In genomic region chr15:79770629-79771240, GRCm38 (mm10) we compare ENCODE assay signal across 17 mouse cellular contexts. TPM values are rescaled to one million over a fixed set of nuclear protein-coding genes. Genes with fewer than 3 reads are reported as not detected.
DNase-seq lines count a peak whose midpoint lies in the region; ATAC-seq and TF ChIP-seq lines count a peak whose summit lies in the region.
"Had no signal": no experiment of that assay in that cellular context is flagged by ENCODE, and none has a peak within 500 bp of the region (broad histone marks: within the 10 kb centered on the region; RNA-seq: fewer than 3 reads in every experiment).

No protein-coding gene starts in this region.

- no peaks in the 10 kb centered on the region for H3K27me3 ChIP-seq in midbrain, embryonic 11.5 days (ENCODE audit: control insufficient read depth, insufficient read depth, low read length)
- H3K27me3 ChIP-seq in midbrain, postnatal 0 days (ENCODE audit: insufficient read depth, low read length): no peaks in the 10 kb centered on the region
- H3K27me3 ChIP-seq in neural tube, embryonic 14.5 days (ENCODE audit: control insufficient read depth, insufficient read depth, low read length): no peaks in the 10 kb centered on the region
- H3K27me3 ChIP-seq: intestine, embryonic 15.5 days had no signal

- 84% methylated on average over 21 of the region's 21 CpGs for WGBS in midbrain, embryonic 11.5 days
- WGBS in midbrain, postnatal 0 days: 59% methylated on average over 21 of the region's 21 CpGs
- 39% methylated on average over 21 of the region's 21 CpGs for WGBS in neural tube, embryonic 14.5 days

- H3K4me2 ChIP-seq in midbrain, embryonic 11.5 days: no peak overlapping the region
- no peak overlapping the region for H3K4me2 ChIP-seq in midbrain, postnatal 0 days (ENCODE audit: low read depth, low read length, poor library complexity, severe bottlenecking)
- H3K4me2 ChIP-seq in neural tube, embryonic 14.5 days (ENCODE audit: low read depth, low read length): peak overlapping the region; percentile 16; the same call in 1 of the 2 replicates
- H3K4me2 ChIP-seq: intestine, embryonic 15.5 days; liver, embryonic 13.5 days had no signal

- DNase-seq in frontal cortex, postnatal 25 days (ENCODE audit: low spot score in 2 of 2): no peak
- peak; percentile 44 for DNase-seq in midbrain, embryonic 11.5 days (ENCODE audit: low spot score, missing footprints)
- DNase-seq in midbrain, postnatal 0 days (ENCODE audit: low spot score): no peak
- peak; percentile 85 for DNase-seq in MN1 (ENCODE audit: low spot score)
- DNase-seq in adrenal gland, adult 8-10 months: no peak
- no peak for DNase-seq in ovary, postnatal 10 days (ENCODE audit: low spot score)
- DNase-seq: adrenal gland, postnatal 36 days; cerebellum, adult 2 months; heart, postnatal 36 days; kidney, postnatal 36 days; liver, embryonic 13.5 days; lung, postnatal 10 days; spleen, adult 18-20 months had no signal

- ATAC-seq in frontal cortex, adult (ENCODE audit: low TSS enrichment): peak; percentile 16; the same call in 1 of the 2 replicates
- ATAC-seq in midbrain, embryonic 11.5 days (ENCODE audit: low FRiP score): no peak
- ATAC-seq in midbrain, postnatal 0 days (ENCODE audit: low FRiP score): no peak
- no peak for ATAC-seq in neural tube, embryonic 14.5 days (ENCODE audit: low read depth)
- ATAC-seq: intestine, embryonic 15.5 days had no signal

- no peak overlapping the region for H3K27ac ChIP-seq in midbrain, embryonic 11.5 days (ENCODE audit: low read depth, low read length)
- no peak overlapping the region for H3K27ac ChIP-seq in midbrain, postnatal 0 days (ENCODE audit: low read depth, low read length)
- no peak overlapping the region for H3K27ac ChIP-seq in neural tube, embryonic 14.5 days (ENCODE audit: low read depth, low read length)
- H3K27ac ChIP-seq: intestine, embryonic 15.5 days; liver, embryonic 13.5 days; stomach, postnatal 0 days had no signal

- no peaks in the 10 kb centered on the region for H3K36me3 ChIP-seq in midbrain, embryonic 11.5 days (ENCODE audit: control insufficient read depth, insufficient read depth, low read length)
- no peaks in the 10 kb centered on the region for H3K36me3 ChIP-seq in midbrain, postnatal 0 days (ENCODE audit: insufficient read depth, low read length)
- no peaks in the 10 kb centered on the region for H3K36me3 ChIP-seq in neural tube, embryonic 14.5 days (ENCODE audit: control insufficient read depth, insufficient read depth, low read length)
- H3K36me3 ChIP-seq: intestine, embryonic 15.5 days; liver, embryonic 13.5 days had no signal

- no peak for TF ChIP-seq CTCF in midbrain, postnatal 0 days (IDR thresholded peaks at IDR 0.05)

- H3K4me3 ChIP-seq in midbrain, embryonic 11.5 days (ENCODE audit: low read depth, low read length): no peak overlapping the region
- no peak overlapping the region for H3K4me3 ChIP-seq in midbrain, postnatal 0 days (ENCODE audit: low read depth, low read length)
- no peak overlapping the region for H3K4me3 ChIP-seq in neural tube, embryonic 14.5 days (ENCODE audit: low read depth, low read length)
- H3K4me3 ChIP-seq: intestine, embryonic 15.5 days; liver, embryonic 13.5 days had no signal

- peaks cover 16% of the 10 kb centered on the region; the same call in 1 of the 2 replicates for H3K4me1 ChIP-seq in midbrain, embryonic 11.5 days (ENCODE audit: control insufficient read depth, insufficient read depth, low read length)
- H3K4me1 ChIP-seq in midbrain, postnatal 0 days (ENCODE audit: insufficient read depth, low read length): peaks cover 12% of the 10 kb centered on the region
- H3K4me1 ChIP-seq in neural tube, embryonic 14.5 days (ENCODE audit: control insufficient read depth, insufficient read depth, low read length): peaks cover 17% of the 10 kb centered on the region

- no peaks in the 10 kb centered on the region for H3K9me3 ChIP-seq in midbrain, embryonic 11.5 days (ENCODE audit: control insufficient read depth, low read length)
- H3K9me3 ChIP-seq in midbrain, postnatal 0 days (ENCODE audit: low read length): no peaks in the 10 kb centered on the region
- no peaks in the 10 kb centered on the region for H3K9me3 ChIP-seq in neural tube, embryonic 14.5 days (ENCODE audit: control insufficient read depth, low read length)
- H3K9me3 ChIP-seq: intestine, embryonic 15.5 days; liver, embryonic 13.5 days had no signal

- H3K9ac ChIP-seq in midbrain, embryonic 11.5 days (ENCODE audit: low read length): no peak overlapping the region
- no peak overlapping the region for H3K9ac ChIP-seq in midbrain, postnatal 0 days (replicated peaks; ENCODE audit: low read length, poor library complexity, severe bottlenecking)
- no peak overlapping the region for H3K9ac ChIP-seq in neural tube, embryonic 14.5 days (replicated peaks; ENCODE audit: low read depth, low read length)
- H3K9ac ChIP-seq: intestine, embryonic 15.5 days; liver, embryonic 13.5 days had no signal

RNA-seq across cellular contexts. Expression of gene Dnal4, which starts 6.9 kb away (rescaled TPM):
- polyA plus RNA-seq in midbrain, embryonic 11.5 days (2014; fragmentation: Nextera tagmentation; extraction: Ambion mirVana): 62.9 and 72.1 TPM in 2 replicates
- total RNA-seq in midbrain, postnatal 0 days (2014; rRNA removed): 40.8 and 44.0 TPM in 2 replicates
- 55.9 and 59.7 TPM in 2 replicates for polyA plus RNA-seq in midbrain, postnatal 0 days (2015; fragmentation: Nextera tagmentation; extraction: Ambion mirVana)
- polyA plus RNA-seq in neural tube, embryonic 14.5 days (2014; fragmentation: Nextera tagmentation; extraction: Ambion mirVana): 62.2 and 62.8 TPM in 2 replicates
- total RNA-seq in adrenal gland, adult 8-10 months (2022): 10 to 100 TPM; 22.0 to 27.1 (median 23.5) TPM

RNA-seq across cellular contexts. Expression of gene Sun2, which starts 28.4 kb away (rescaled TPM):
- 3.0 and 4.2 TPM in 2 replicates for polyA plus RNA-seq in midbrain, embryonic 11.5 days (2014; fragmentation: Nextera tagmentation; extraction: Ambion mirVana)
- 32.3 and 33.7 TPM in 2 replicates for total RNA-seq in midbrain, postnatal 0 days (2014; rRNA removed)
- polyA plus RNA-seq in midbrain, postnatal 0 days (2015; fragmentation: Nextera tagmentation; extraction: Ambion mirVana): 2.8 and 3.1 TPM in 2 replicates
- polyA plus RNA-seq in neural tube, embryonic 14.5 days (2014; fragmentation: Nextera tagmentation; extraction: Ambion mirVana): 7.4 and 8.5 TPM in 2 replicates
- 10 to 100 TPM; 48.3 to 71.4 (median 53.9) TPM for total RNA-seq in adrenal gland, adult 8-10 months (2022)

RNA-seq across cellular contexts. Expression of gene Nptxr, which starts 33.8 kb away (rescaled TPM):
- polyA plus RNA-seq in midbrain, embryonic 11.5 days (2014; fragmentation: Nextera tagmentation; extraction: Ambion mirVana): 1.3 and 2.1 TPM in 2 replicates
- total RNA-seq in midbrain, postnatal 0 days (2014; rRNA removed): 254 and 288 TPM in 2 replicates
- polyA plus RNA-seq in midbrain, postnatal 0 days (2015; fragmentation: Nextera tagmentation; extraction: Ambion mirVana): 84.2 and 97.8 TPM in 2 replicates
- polyA plus RNA-seq in neural tube, embryonic 14.5 days (2014; fragmentation: Nextera tagmentation; extraction: Ambion mirVana): 15.5 and 23.4 TPM in 2 replicates
- 10 to 100 TPM in 2 of 4 experiments, 1 to 10 TPM in 2; 6.4 to 11.9 (median 9.4) TPM for total RNA-seq in adrenal gland, adult 8-10 months (2022)

Comparison
In these comparisons a context has a peak if more than half of its experiments do, and no peak if none do; other contexts are left out.
1. DNase-seq: peak in midbrain, embryonic 11.5 days (single experiment) and MN1 (single experiment); none in frontal cortex, postnatal 25 days (0 of 2), midbrain, postnatal 0 days (single experiment), adrenal gland, adult 8-10 months (single experiment) and ovary, postnatal 10 days (single experiment).